Mouse (Mus musculus) olfactory bulb, adult 2 months (tissue): Measurements from ENCODE around the gene Gm39115. TPM values are rescaled to one million over a fixed set of nuclear protein-coding genes. Genes with fewer than 3 reads are reported as not detected.

ENCODE experiments used
- H3K27ac ChIP-seq: fragments of 200-500 bp; 2 replicates; pipeline ENCODE4 v1.5.1; 2012; ENCODE audit warnings: low read depth, low read length; ENCODE audit not compliant: insufficient read depth
- H3K4me1 ChIP-seq: fragments of 200-500 bp; 2 replicates; pipeline ENCODE4 v1.6.1; 2012; ENCODE audit warnings: low read length; ENCODE audit not compliant: control insufficient read depth, insufficient read depth
- H3K4me3 ChIP-seq: fragments of 200-500 bp; 2 replicates; pipeline ENCODE4 v1.5.1; 2012; ENCODE audit warnings: mild to moderate bottlenecking, low read depth, low read length, moderate library complexity; ENCODE audit not compliant: insufficient read depth
- CTCF ChIP-seq: fragments of 200-500 bp; IDR thresholded peaks from 2 replicates; pipeline ENCODE4 v1.5.1; 2012; ENCODE audit warnings: low read depth, mild to moderate bottlenecking, low read length, moderate library complexity; ENCODE audit not compliant: insufficient read depth
- POLR2A ChIP-seq: fragments of 200-500 bp; IDR thresholded peaks from 2 replicates; pipeline ENCODE4 v1.6.1; 2012; ENCODE audit warnings: mild to moderate bottlenecking, low read depth, low read length, moderate library complexity; ENCODE audit not compliant: insufficient read depth
- WGBS: fragments of 180-500 bp; shearing (Covaris S2); methylation state at CpG from one replicate; pipeline ENCODE4 v1.1.7; 2018; 5-methylcytosine and 5-hydroxymethylcytosine counted together
- polyA plus RNA-seq: library from polyadenylated mRNA; stranded (reverse); fragments of >200 nt; gene quantifications from 2 replicates; pipeline ENCODE4 v1.2.4, GENCODE M21; 2012; ENCODE audit warnings: low replicate concordance; ENCODE audit not compliant: missing spikeins, insufficient read depth, insufficient read length

Gene Gm39115
- polyA plus RNA-seq, 1 experiment = not detected

- 8% methylated on average over 4 of the region's 4 CpGs for WGBS
- peak overlapping the region; percentile 31 for H3K4me3 ChIP-seq
- peaks cover 51% of the 10 kb centered on the region for H3K4me1 ChIP-seq
- no peak for TF ChIP-seq CTCF
- H3K27ac ChIP-seq = no peak overlapping the region
Observed at GRCm38 (mm10) chr7:142091848-142092247, 44.0 kb downstream of the Gm39115 start.

- Histone ChIP-seq H3K4me1 (peaks cover 47% of the 10 kb centered on the region), H3K4me3 (no peak overlapping the region), H3K27ac (peak overlapping the region; percentile 23; the same call in 1 of the 2 replicates)
- WGBS = 54% methylated on average over 17 of the region's 17 CpGs
- no peak for TF ChIP-seq CTCF
Observed at GRCm38 (mm10) chr7:142089648-142090447, 46.0 kb downstream of the Gm39115 start.

- peaks cover 56% of the 10 kb centered on the region for H3K4me1 ChIP-seq
- H3K4me3 ChIP-seq = no peak overlapping the region; the same call in 1 of the 2 replicates
- WGBS = 14% methylated on average over 5 of the region's 5 CpGs
- TF ChIP-seq POLR2A (no peak), CTCF (no peak)
- no peak overlapping the region for H3K27ac ChIP-seq
Observed at GRCm38 (mm10) chr7:142088886-142089285, 46.9 kb downstream of the Gm39115 start.

GRCm38 (mm10) chr7:142087069-142087652 is 48.7 kb downstream of the Gm39115 start:
- peaks cover 63% of the 10 kb centered on the region for H3K4me1 ChIP-seq
- no peak overlapping the region for H3K4me3 ChIP-seq
- no peak for TF ChIP-seq POLR2A
- TF ChIP-seq CTCF = no peak
- WGBS = 73% methylated on average over 1 of the region's 1 CpGs
- H3K27ac ChIP-seq = no peak overlapping the region

- 85% methylated on average over 4 of the region's 4 CpGs for WGBS
- TF ChIP-seq POLR2A = no peak
- no peak for TF ChIP-seq CTCF
- H3K4me1 ChIP-seq = peaks cover 61% of the 10 kb centered on the region
- no peak overlapping the region for H3K27ac ChIP-seq
- no peak overlapping the region for H3K4me3 ChIP-seq
Observed at GRCm38 (mm10) chr7:142086159-142086905, 49.5 kb downstream of the Gm39115 start.

Other genes starting within 250 kb of the Gm39115 start
- not detected in 2 replicates for gene Tollip, start 217.5 kb downstream of the Gm39115 start, polyA plus RNA-seq
- not detected in 2 replicates for gene Brsk2, start 186.3 kb downstream of the Gm39115 start, polyA plus RNA-seq
- gene Mob2, start 75.0 kb downstream of the Gm39115 start, polyA plus RNA-seq = not detected in 2 replicates
- gene Dusp8, start 40.2 kb downstream of the Gm39115 start, polyA plus RNA-seq = not detected in 2 replicates
- not detected in 2 replicates for gene Gm45618, start 15.3 kb downstream of the Gm39115 start, polyA plus RNA-seq
- gene Gm45337, start 8.6 kb upstream of the Gm39115 start, polyA plus RNA-seq = not detected in 2 replicates
- not detected in 2 replicates for gene Gm29735, start 21.1 kb upstream of the Gm39115 start, polyA plus RNA-seq
- gene Gm4553, start 29.7 kb upstream of the Gm39115 start, polyA plus RNA-seq = not detected in 2 replicates
- gene Krtap5-2, start 40.0 kb upstream of the Gm39115 start, polyA plus RNA-seq = not detected in 2 replicates
- gene Gm10153, start 54.4 kb upstream of the Gm39115 start, polyA plus RNA-seq = not detected in 2 replicates
- gene Krtap5-3, start 65.3 kb upstream of the Gm39115 start, polyA plus RNA-seq = not detected in 2 replicates
- not detected in 2 replicates for gene Gm7579, start 75.8 kb upstream of the Gm39115 start, polyA plus RNA-seq
- gene Krtap5-5, start 93.9 kb upstream of the Gm39115 start, polyA plus RNA-seq = not detected in 2 replicates
- gene Gm40460, start 105.0 kb upstream of the Gm39115 start, polyA plus RNA-seq = not detected in 2 replicates
- gene Gm2431, start 122.3 kb upstream of the Gm39115 start, polyA plus RNA-seq = not detected in 2 replicates
- gene Gm4559, start 138.3 kb upstream of the Gm39115 start, polyA plus RNA-seq = not detected in 2 replicates
- gene Krtap5-1, start 161.1 kb upstream of the Gm39115 start, polyA plus RNA-seq = not detected in 2 replicates
- not detected in 2 replicates for gene Krtap5-4, start 167.5 kb upstream of the Gm39115 start, polyA plus RNA-seq
- gene Ifitm10, start 237.7 kb upstream of the Gm39115 start, polyA plus RNA-seq = not detected in 2 replicates
- not detected in 2 replicates for gene Gm49369, start 246.6 kb upstream of the Gm39115 start, polyA plus RNA-seq